ENCODE assay signal across 17 mouse cellular contexts in the genomic region with DNA sequence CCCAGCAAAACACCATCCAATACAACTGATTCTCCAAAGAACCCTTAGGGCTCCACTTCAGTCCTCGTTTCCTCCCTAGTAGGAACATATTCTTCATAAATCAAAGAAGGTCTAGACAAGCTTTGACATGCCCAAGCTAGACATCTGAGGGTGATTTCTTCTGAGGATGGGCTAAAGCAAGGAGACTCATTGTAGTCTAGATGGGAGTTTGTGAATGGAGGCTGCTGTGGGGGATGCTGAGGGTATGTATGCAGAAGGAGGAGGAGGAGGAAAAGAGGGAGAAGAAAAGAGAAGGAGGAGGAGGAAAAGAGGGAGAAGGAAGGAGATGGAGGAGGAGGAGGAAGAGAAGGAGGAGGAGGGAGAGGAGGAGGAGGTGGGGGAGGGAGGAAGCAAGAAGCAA.
DNase-seq lines count a peak whose midpoint lies in the region; TF ChIP-seq lines count a peak whose summit lies in the region.
"Had no signal": no experiment of that assay in that cellular context is flagged by ENCODE, and none has a peak within 500 bp of the region (broad histone marks: within the 10 kb centered on the region; RNA-seq: fewer than 3 reads in every experiment).

No protein-coding gene starts in this region.

- DNase-seq in heart, adult 11 months: peak; percentile 72
- no peak for DNase-seq in heart, adult 2 months
- no peak for DNase-seq in CH12.LX (ENCODE audit: extremely low read depth)
- no peak for DNase-seq in gastrocnemius, postnatal 14 days
- DNase-seq: adrenal gland, adult 2 months; adrenal gland, adult 8-10 months; adrenal gland, postnatal 10 days; adrenal gland, postnatal 14 days; adrenal gland, postnatal 25 days; adrenal gland, postnatal 36 days; B cell, adult 2 months; cerebellum, adult 11 months; cerebellum, adult 11-12 months; cerebellum, adult 18-20 months; cerebellum, adult 2 months had no signal

- H3K27ac ChIP-seq in heart, adult 2 months: no peak overlapping the region
- H3K27ac ChIP-seq in CH12.LX (ENCODE audit: insufficient read depth, low read depth): peak overlapping the region; percentile 65

- no peaks in the 10 kb centered on the region for H3K36me3 ChIP-seq in heart, adult 2 months (ENCODE audit: control insufficient read depth, insufficient read depth, low read length)
- H3K36me3 ChIP-seq in CH12.LX (replicated peaks in 1 of 2; ENCODE audit: control insufficient read depth in 1 of 2, insufficient read depth in 1 of 2, low read length in 1 of 2): no peaks in the 10 kb centered on the region
- H3K36me3 ChIP-seq: G1E had no signal

- dilution Hi-C loops in CH12.LX (cut with MboI; ENCODE audit: extremely low pct_ligation_motif_present, extremely low pct_unique_long_range_greater_than_20kb, low sequenced_read_pairs): no loop called here

- no peaks in the 10 kb centered on the region for H3K79me2 ChIP-seq in heart, adult 2 months (replicated peaks; ENCODE audit: control insufficient read depth, insufficient read depth, low read length)
- H3K79me2 ChIP-seq in CH12.LX (replicated peaks; ENCODE audit: control insufficient read depth, extremely low read depth, insufficient read depth, poor library complexity, severe bottlenecking): no peaks in the 10 kb centered on the region

- no peak for TF ChIP-seq EP300 in heart, adult 2 months (IDR thresholded peaks at IDR 0.05; ENCODE audit: insufficient read depth, low read depth, low read length)
- no peak for TF ChIP-seq EP300 in CH12.LX (IDR thresholded peaks at IDR 0.05; ENCODE audit: low read length)

- TF ChIP-seq RAD21 in CH12.LX (IDR thresholded peaks at IDR 0.05; ENCODE audit: low read depth, low read length): no peak

- no peak overlapping the region for H3K4me2 ChIP-seq in CH12.LX (ENCODE audit: insufficient read depth, low read depth, poor library complexity, severe bottlenecking)

- H3K4me1 ChIP-seq in heart, adult 2 months (ENCODE audit: control insufficient read depth, insufficient read depth, low read length): peaks cover 15% of the 10 kb centered on the region
- peaks cover 31 to 56% of the 10 kb centered on the region in 2 experiments for H3K4me1 ChIP-seq in CH12.LX (ENCODE audit: control insufficient read depth in 1 of 2, insufficient read depth in 2 of 2)

- H3K9ac ChIP-seq in heart, adult 2 months (ENCODE audit: low read depth, low read length): no peak overlapping the region
- 0 out of 2 replicates have a peak overlapping the region, but pooled peaks have one; percentile 22 for H3K9ac ChIP-seq in CH12.LX (ENCODE audit: insufficient read depth, low read depth)

- TF ChIP-seq POLR2A in heart, adult 2 months (IDR thresholded peaks at IDR 0.05; ENCODE audit: insufficient read depth, low read depth, low read length): no peak
- no peak for TF ChIP-seq POLR2A in CH12.LX (IDR thresholded peaks at IDR 0.05; ENCODE audit: low read depth, low read length)

- intact Hi-C loops in heart, adult 2 months (cut with DNase I): no loop called here
- intact Hi-C loops in gastrocnemius, postnatal 14 days (cut with DNase I; ENCODE audit: low total_unique reads): no loop called here

- no peak for TF ChIP-seq CTCF in heart, adult 2 months (IDR thresholded peaks at IDR 0.05)
- TF ChIP-seq CTCF in CH12.LX (conservative IDR thresholded peaks at IDR 0.05 in 1 of 2, IDR thresholded peaks at IDR 0.05 in 1 of 2; ENCODE audit: low read depth in 2 of 2, low read length in 2 of 2): no peak

- H3K4me3 ChIP-seq in heart, adult 2 months: no peak overlapping the region
- no peak overlapping the region for H3K4me3 ChIP-seq in CH12.LX (replicated peaks in 1 of 3; ENCODE audit: low read depth in 2 of 3, low read length in 2 of 3, poor library complexity in 1 of 3)

- in situ Hi-C loops in CH12.LX (cut with MboI; ENCODE audit: low pct_ligation_motif_present, low pct_unique_long_range_greater_than_20kb, low sequenced_read_pairs): loop anchor here (10.0 kb wide), 1 partner anchor 182 kb away; a partner anchor contains a TSS

- no peaks in the 10 kb centered on the region for H3K27me3 ChIP-seq in heart, adult 2 months (ENCODE audit: control insufficient read depth, insufficient read depth, low read length)
- H3K27me3 ChIP-seq in CH12.LX (replicated peaks): no peaks in the 10 kb centered on the region
- H3K27me3 ChIP-seq: Patski had no signal

- 78% methylated on average over 1 of the region's 1 CpGs for WGBS in heart, adult 2 months

- H3K9me3 ChIP-seq in CH12.LX (replicated peaks; ENCODE audit: low read length): no peaks in the 10 kb centered on the region

TF ChIP-seq in CH12.LX, 34 proteins besides CTCF, POLR2A, EP300 and RAD21:
- TF ChIP-seq TCF12 (IDR thresholded peaks at IDR 0.05; ENCODE audit: low read depth, low read length) (peak; percentile 19; the same call in 1 of the 2 replicates), CHD1 (IDR thresholded peaks at IDR 0.05; ENCODE audit: low read depth, low read length) (peak; percentile 72; the same call in 1 of the 2 replicates), ZC3H11A (IDR thresholded peaks at IDR 0.05; ENCODE audit: low read depth, low read length) (no peak)
